Mouse (Mus musculus) thymus, adult 2 months (tissue): ENCODE measurements around the gene D130043K22Rik.

Experiments used
- CTCF ChIP-seq: fragments of 200-500 bp; IDR thresholded peaks from 2 replicates; pipeline ENCODE4 v1.5.1; 2012; ENCODE audit warnings: mild to moderate bottlenecking, control low read depth, low read length, moderate library complexity, borderline replicate concordance; ENCODE audit not compliant: control insufficient read depth, poor library complexity, insufficient read depth; ENCODE audit errors: extremely low read depth
- POLR2A ChIP-seq: fragments of 200-500 bp; IDR thresholded peaks from 2 replicates; pipeline ENCODE4 v1.6.1; 2012; ENCODE audit warnings: mild to moderate bottlenecking, low read length, control low read depth, moderate library complexity; ENCODE audit not compliant: control insufficient read depth, poor library complexity, insufficient read depth; ENCODE audit errors: extremely low read depth

DNA sequence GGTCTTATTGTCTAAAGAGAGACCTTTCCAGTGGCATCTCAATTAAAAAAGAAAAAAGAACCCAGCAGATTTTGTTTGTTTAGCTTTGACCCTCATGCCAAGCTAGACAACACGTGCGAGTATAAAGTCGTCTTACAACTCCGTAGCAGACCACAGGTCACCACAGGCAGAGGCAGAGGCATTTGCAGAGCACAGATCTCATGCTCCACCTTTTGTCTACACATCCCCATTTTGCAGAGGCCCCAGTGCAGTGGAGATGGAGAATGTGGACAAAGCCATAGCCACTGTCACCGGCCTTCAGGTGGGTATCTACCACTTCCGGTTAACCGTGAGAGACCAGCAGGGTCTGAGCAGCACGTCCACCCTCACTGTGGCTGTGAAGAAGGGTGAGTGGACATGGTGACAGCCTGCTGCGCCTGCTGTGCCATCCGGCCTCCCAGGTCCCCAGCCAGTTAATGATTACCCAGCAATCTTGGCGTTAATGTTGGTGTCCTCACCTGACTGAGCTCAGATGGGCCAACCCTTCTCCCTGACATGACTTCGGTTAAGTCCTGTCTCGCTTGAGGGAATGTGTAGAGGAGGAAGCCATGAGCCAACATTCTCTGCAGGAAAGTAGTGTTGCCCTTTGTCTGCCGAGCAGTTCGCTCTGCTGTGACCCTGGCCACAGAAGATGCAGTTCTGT, 34.6 kb downstream of the D130043K22Rik start:
- TF ChIP-seq CTCF (no peak), POLR2A (no peak)
